Mouse (Mus musculus) megakaryocyte, embryonic 14.5 days (primary cell): Measurements from ENCODE around the gene Frem2. TPM values are rescaled to one million over a fixed set of nuclear protein-coding genes. Genes with fewer than 3 reads are reported as not detected.

Experiments used
- H3K27me3 ChIP-seq: replicated peaks from 2 replicates; pipeline ENCODE3; 2012; ENCODE audit warnings: inconsistent platforms
- H3K36me3 ChIP-seq: replicated peaks from 2 replicates; pipeline ENCODE3; 2012; ENCODE audit warnings: low read length, inconsistent platforms, mixed read lengths
- H3K4me1 ChIP-seq: 2 replicates; pipeline ENCODE4 v1.6.1; 2012; ENCODE audit warnings: inconsistent platforms
- H3K4me3 ChIP-seq: replicated peaks from 2 replicates; pipeline ENCODE3; 2012; ENCODE audit warnings: moderate library complexity, mild to moderate bottlenecking, inconsistent platforms
- H3K9me3 ChIP-seq: 2 replicates; pipeline ENCODE4 v1.6.1; 2012; ENCODE audit warnings: inconsistent platforms
- FLI1 ChIP-seq: IDR thresholded peaks from 2 replicates; pipeline ENCODE4 v1.6.1; 2012; ENCODE audit warnings: low read length, inconsistent platforms, mixed read lengths
- GATA1 ChIP-seq: IDR thresholded peaks from 3 replicates; pipeline ENCODE4 v1.6.1; 2012; ENCODE audit warnings: mixed read lengths, low read length, inconsistent platforms, borderline replicate concordance
- polyA plus RNA-seq: library from polyadenylated mRNA; stranded (reverse); fragments of >175 nt; gene quantifications from 2 replicates; pipeline ENCODE4 v1.2.3, GENCODE M21; 2012; ENCODE audit warnings: low replicate concordance; ENCODE audit not compliant: insufficient read depth

Gene Frem2
- polyA plus RNA-seq, 1 experiment: 0.02 TPM

DNA sequence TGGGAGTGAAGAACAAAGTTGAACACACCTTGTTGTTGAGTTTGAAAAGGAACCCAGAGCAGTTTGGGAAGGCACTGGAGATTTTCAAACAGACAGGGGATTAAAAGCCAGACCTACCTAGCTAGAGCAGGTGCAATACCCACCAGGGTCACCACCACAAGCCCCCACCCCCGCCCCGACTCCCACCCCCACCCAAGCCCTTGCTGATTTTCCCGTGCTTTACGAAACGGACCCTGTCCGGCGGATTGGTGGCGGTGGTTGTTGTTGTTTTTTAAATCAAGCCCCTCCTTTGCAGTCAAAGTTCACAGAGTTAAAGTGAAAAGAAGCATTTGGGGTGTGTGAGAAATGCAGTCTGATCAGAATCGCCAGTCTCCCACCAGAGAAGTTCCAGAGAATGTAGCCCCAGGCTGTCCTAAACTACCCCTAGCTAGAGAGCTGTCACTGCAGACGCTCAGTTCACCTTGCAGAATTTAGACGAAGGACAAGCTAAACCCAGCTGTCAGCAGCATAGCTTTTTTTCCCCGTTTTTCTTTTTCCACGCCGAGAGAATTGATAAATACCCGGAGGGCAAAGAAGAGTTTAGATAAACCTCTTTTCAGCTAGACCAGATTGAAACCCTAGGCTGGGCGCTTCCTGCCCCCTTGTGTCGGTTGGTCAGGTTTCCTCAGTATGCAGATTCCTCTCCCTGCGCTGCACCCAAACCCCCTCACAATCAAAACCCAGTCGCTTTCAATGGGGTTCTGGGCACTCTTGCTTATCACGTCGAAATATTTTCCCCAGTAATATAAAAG lies 784 bp upstream of the Frem2 start:
- no peaks in the 10 kb centered on the region for H3K36me3 ChIP-seq
- TF ChIP-seq GATA1 (no peak), FLI1 (no peak)
- peak overlapping the region; percentile 86 for H3K4me3 ChIP-seq
- H3K4me1 ChIP-seq: peaks cover 23% of the 10 kb centered on the region; the same call in 1 of the 2 replicates
- H3K9me3 ChIP-seq: peaks cover 42% of the 10 kb centered on the region
- H3K27me3 ChIP-seq: peaks cover 54% of the 10 kb centered on the region

DNA sequence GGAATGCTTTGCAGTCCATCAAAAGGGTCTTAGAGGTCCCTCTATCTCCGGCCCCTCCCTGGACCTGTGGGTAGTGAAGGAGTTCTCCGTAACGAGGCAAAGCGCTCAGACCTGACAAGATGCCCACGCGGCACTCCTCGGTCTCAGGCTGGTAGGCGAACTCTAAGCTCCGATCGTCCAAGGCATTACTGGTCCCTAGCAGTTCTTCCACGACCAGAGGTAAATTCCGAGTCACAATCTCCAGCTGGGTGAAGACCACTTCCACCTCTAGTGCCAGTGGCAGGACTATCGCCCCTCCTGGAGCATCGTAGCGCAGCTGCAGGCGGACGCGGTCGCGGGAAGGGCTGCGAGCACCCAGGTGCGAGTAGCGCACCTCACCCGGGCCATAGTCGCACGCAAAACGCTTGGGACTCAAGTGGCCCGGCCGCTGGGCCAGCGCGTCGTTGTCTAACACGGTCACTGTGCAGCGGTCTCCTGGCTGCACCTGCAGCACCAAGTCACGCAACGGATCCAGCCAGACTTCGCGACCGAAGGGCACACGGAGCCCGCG lies 752 bp downstream of the Frem2 start:
- TF ChIP-seq FLI1: no peak
- TF ChIP-seq GATA1: no peak
- peaks cover 54% of the 10 kb centered on the region for H3K27me3 ChIP-seq
- no peaks in the 10 kb centered on the region for H3K36me3 ChIP-seq
- H3K4me3 ChIP-seq: peak overlapping the region; percentile 86
- peaks cover 21% of the 10 kb centered on the region; the same call in 1 of the 2 replicates for H3K4me1 ChIP-seq
- H3K9me3 ChIP-seq: peaks cover 50% of the 10 kb centered on the region

DNA sequence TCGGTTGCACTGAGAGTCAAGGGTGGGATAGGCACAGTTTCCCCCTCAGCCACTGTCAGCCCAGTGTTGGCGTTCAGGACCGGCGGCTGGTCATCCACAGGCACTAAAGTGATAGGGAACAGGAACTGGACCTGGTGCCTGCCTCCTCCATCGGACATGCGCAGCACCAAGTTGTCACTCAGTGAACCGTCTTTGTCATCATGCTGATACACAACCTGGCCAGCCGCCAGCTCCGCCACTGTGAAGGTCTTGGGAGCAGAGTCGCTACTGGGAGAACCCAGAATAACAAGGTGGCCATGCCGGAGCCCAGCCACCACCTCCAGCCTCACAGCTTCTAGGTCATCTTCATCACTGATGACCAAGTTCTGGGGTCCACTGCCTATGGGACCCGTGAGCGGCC lies 1.8 kb downstream of the Frem2 start:
- peaks cover 50% of the 10 kb centered on the region for H3K9me3 ChIP-seq

DNA sequence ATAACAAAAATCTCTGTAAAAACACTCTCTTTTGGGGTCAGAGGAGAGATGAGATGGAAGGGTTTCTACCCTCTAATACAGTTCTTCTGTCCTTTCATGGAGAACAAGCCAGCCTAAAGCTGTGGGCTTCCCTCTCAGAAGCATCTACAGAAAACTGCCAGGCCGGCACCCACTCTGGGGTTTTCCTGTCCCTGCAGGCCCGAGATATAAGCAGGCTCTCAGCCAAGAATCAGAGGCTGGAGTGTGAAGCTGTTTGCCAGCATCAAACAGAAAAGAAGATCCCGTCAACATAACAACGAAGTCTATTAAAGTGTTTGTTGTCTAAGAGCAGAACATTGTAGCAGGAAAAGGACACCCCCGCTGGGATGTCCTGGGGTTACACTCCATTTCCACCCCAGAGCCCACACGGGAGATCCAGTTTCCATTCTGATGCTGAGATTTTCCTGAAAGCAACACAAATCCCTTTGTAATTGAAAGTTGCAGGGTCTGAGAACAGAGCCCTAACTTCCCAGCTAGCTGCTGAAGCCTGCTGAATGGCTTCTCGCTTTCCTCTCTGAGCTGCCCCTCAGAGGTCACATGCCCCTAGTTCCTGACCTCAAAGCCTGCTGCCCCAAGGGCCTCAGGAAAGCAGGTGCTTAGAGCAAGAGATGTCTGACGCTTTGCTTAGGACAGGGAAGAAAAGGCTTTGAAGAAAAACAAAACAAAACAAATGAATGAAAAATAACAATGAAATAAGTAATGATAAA lies 7.0 kb downstream of the Frem2 start:
- Histone ChIP-seq H3K27me3 (peaks cover 17% of the 10 kb centered on the region), H3K36me3 (no peaks in the 10 kb centered on the region), H3K4me1 (no peaks in the 10 kb centered on the region), H3K9me3 (peaks cover 34% of the 10 kb centered on the region), H3K4me3 (no peak overlapping the region)
- TF ChIP-seq FLI1 (no peak), GATA1 (no peak)

More for the DNA sequence above, 1.8 kb downstream of the Frem2 start:
- Histone ChIP-seq H3K27me3 (peaks cover 54% of the 10 kb centered on the region), H3K4me3 (peak overlapping the region; percentile 8), H3K4me1 (peaks cover 21% of the 10 kb centered on the region; the same call in 1 of the 2 replicates), H3K36me3 (no peaks in the 10 kb centered on the region)
- TF ChIP-seq GATA1 (no peak), FLI1 (no peak)

DNA sequence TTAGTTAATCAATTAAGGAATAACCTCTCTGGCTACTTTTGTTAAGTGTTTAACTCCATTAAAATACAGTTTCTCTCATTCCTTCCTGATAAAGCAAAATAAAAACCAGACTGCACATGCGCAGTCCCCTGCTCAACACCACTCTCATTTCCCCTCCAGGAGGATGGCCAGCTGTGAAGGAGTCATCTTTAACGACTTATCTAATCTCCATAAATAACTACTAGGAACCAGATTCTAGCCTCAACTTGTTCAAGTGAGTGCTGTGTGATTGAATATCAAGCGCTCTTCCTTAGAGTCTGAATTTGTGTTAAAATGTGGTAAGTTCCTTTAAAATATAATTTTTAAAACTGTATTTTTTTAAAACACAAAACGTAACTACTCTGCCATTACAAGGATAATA lies 7.7 kb downstream of the Frem2 start:
- Histone ChIP-seq H3K27me3 (peaks cover 10% of the 10 kb centered on the region), H3K4me3 (no peak overlapping the region), H3K4me1 (no peaks in the 10 kb centered on the region), H3K9me3 (peaks cover 26% of the 10 kb centered on the region), H3K36me3 (no peaks in the 10 kb centered on the region)
- TF ChIP-seq FLI1: no peak
- no peak for TF ChIP-seq GATA1

DNA sequence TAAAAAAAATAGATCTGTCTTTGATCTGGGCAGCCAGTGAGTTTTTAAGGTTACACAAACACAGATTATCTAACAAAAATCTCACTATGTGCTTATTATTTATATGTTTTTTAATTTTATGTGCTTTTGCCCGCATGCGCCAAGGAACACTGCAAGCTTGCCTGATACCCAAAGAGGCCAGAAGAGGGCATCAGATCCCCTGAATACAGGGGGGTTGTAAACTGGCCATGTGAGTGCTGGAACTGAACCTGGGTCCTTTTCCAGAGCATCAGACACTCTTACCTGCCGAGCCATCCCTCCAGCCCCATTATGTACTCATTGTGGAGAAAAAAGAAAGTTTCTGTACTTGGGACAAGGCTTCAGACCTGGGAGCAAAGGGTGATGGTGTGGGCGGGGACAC lies 8.3 kb downstream of the Frem2 start:
- H3K27me3 ChIP-seq: peaks cover 6% of the 10 kb centered on the region
- H3K4me3 ChIP-seq: no peak overlapping the region
- TF ChIP-seq FLI1 (no peak), GATA1 (no peak)
- H3K4me1 ChIP-seq: no peaks in the 10 kb centered on the region
- no peaks in the 10 kb centered on the region for H3K36me3 ChIP-seq
- peaks cover 21% of the 10 kb centered on the region for H3K9me3 ChIP-seq

DNA sequence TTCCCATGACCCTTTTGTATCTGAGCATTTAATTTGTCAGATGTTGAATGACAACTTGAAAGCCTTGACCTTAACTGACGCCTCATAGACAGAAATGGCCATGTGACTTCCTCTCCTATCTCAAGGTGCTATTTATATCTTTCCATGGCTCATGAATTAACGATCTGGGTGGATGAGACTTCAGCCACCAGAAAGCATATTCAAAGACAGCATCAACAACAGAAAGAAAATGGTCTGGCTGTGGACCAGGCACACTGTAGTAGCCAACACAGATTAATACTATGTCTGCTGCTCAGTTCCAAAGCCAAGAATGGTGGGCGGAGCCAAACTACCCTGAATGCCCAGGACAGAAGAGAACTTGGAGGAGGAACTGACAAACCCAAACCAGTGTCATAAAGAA lies 21.2 kb downstream of the Frem2 start:
- peaks cover 7% of the 10 kb centered on the region; the same call in 1 of the 2 replicates for H3K9me3 ChIP-seq
- TF ChIP-seq FLI1: no peak
- no peak for TF ChIP-seq GATA1
- H3K36me3 ChIP-seq: no peaks in the 10 kb centered on the region
- no peak overlapping the region for H3K4me3 ChIP-seq
- H3K27me3 ChIP-seq: no peaks in the 10 kb centered on the region
- H3K4me1 ChIP-seq: peaks cover 4% of the 10 kb centered on the region; the same call in 1 of the 2 replicates

DNA sequence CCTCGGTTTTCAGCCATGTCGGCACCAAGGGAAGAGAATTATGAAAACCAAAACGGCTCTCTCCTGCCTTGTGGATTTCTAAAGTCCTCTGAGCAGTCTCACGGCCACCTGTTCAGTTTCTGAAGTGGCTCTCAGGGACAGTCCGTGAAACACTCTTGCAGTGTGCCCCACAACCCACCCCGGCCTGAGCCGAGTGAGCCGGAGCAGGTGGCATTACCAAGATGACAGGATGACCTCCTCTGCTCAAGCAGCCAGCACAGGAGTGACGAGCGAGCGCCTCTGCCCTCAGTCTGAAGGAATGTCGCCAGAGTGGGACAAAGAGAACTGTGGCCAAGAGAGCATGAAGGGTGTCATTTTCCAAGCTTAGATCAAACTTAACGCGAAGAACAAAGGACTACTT lies 26.0 kb downstream of the Frem2 start:
- Histone ChIP-seq H3K36me3 (no peaks in the 10 kb centered on the region), H3K4me1 (peaks cover 8% of the 10 kb centered on the region), H3K9me3 (peaks cover 5% of the 10 kb centered on the region), H3K4me3 (no peak overlapping the region), H3K27me3 (no peaks in the 10 kb centered on the region)
- no peak for TF ChIP-seq FLI1
- no peak for TF ChIP-seq GATA1

DNA sequence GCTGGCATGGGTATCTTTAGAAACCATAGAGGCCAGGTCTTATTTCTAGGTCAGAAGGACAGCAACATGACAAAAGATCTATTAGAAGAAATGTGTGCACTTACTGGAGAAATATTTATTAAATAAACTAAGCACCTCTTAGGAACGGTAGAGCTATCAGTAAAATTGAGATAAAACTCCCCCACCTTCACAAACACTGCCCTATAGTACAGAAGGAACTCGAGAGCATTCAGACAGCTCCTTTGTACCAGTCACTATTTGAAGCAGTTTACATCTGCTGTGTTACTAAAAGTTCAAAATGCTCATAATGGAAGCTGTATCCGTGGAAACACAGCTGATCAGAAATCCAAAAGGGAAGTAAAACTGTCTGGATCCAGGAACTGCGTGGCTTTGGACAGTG lies 26.5 kb downstream of the Frem2 start:
- H3K9me3 ChIP-seq: peaks cover 5% of the 10 kb centered on the region
- TF ChIP-seq FLI1 (no peak), GATA1 (no peak)
- H3K4me1 ChIP-seq: peaks cover 5% of the 10 kb centered on the region
- H3K36me3 ChIP-seq: no peaks in the 10 kb centered on the region
- no peaks in the 10 kb centered on the region for H3K27me3 ChIP-seq
- H3K4me3 ChIP-seq: no peak overlapping the region

DNA sequence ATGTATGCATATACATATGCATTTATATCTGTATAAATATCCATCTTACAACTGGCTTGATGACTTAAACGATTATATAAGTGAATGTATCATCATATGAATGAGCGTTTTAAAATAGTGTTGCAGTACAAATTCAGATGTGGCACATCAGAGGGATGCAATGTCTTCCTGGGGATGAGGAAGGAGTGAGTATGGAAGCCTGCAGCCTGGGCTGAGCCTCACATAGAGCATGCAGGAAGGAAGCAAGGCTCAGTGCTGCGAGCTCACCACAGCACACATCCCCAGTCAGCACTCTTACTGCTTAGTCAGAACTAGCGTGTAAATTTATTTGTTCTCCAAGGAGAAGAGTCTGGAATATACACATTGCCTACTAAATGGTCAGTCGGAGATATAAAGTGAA lies 27.2 kb downstream of the Frem2 start:
- no peaks in the 10 kb centered on the region for H3K27me3 ChIP-seq
- H3K9me3 ChIP-seq: peaks cover 5% of the 10 kb centered on the region
- TF ChIP-seq GATA1: no peak
- TF ChIP-seq FLI1: no peak
- H3K4me1 ChIP-seq: peaks cover 5% of the 10 kb centered on the region
- H3K4me3 ChIP-seq: peak overlapping the region; percentile 46
- H3K36me3 ChIP-seq: no peaks in the 10 kb centered on the region
